Mouse (Mus musculus) layer of hippocampus, adult 8-10 months (tissue): ENCODE data around the gene AI464131. TPM values are rescaled to one million over a fixed set of nuclear protein-coding genes. Genes with fewer than 3 reads are reported as not detected.

ENCODE experiments used
- DNase-seq, 2 experiments: peaks; one replicate each; pipeline ENCODE4 v3.0.0; 2022; ENCODE audit warnings: low spot score in 2 of 2
- total RNA-seq, 4 experiments: library from RNA; stranded (reverse); gene quantifications; 2 replicates each; pipeline ENCODE4 v1.2.4; 2022

AI464131 gene
- total RNA-seq, 4 experiments from 2014 or later: 19.3 to 32.8 (median 26.6) TPM

DNA sequence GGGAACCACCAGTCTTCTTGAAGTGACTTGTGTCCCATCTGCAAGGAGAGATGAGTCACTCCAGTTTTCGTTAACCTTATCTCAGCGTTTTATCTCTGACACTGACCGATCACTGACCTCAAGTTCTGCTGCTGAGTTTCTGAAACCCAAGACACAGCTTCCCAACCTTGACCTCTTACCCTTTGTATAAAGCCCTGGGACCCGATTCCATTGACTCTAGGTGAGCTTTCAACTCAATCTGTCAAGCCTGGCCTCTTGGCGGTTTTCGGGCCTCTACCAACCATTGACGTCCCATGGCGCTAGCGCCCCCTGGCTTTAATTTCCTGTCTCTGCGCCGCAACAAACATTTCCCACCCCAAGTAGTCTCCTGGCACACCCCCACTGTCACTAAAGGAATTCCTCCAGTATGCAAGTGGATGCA, 2.3 kb upstream of the AI464131 start:
- no peak for DNase-seq

DNA sequence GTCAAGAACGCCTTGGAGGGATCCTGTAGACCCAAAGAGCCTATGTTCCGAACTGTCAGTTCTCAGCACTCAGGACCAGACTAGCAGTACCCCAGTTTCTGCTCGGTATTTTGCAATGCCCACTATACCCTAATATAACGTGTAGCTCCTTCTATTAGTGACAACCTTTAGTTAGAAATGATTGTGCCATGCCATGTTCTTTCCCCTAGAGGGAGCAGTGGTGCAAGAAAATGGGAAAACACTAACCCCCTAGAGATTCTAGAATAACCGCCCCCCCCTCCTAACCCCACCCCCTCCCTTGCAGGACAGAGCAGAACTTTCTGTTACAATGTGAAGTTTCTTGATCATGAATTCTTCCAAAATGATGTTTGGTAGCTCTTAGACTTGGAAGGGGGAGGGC, 1.4 kb upstream of the AI464131 start:
- no peak for DNase-seq

DNA sequence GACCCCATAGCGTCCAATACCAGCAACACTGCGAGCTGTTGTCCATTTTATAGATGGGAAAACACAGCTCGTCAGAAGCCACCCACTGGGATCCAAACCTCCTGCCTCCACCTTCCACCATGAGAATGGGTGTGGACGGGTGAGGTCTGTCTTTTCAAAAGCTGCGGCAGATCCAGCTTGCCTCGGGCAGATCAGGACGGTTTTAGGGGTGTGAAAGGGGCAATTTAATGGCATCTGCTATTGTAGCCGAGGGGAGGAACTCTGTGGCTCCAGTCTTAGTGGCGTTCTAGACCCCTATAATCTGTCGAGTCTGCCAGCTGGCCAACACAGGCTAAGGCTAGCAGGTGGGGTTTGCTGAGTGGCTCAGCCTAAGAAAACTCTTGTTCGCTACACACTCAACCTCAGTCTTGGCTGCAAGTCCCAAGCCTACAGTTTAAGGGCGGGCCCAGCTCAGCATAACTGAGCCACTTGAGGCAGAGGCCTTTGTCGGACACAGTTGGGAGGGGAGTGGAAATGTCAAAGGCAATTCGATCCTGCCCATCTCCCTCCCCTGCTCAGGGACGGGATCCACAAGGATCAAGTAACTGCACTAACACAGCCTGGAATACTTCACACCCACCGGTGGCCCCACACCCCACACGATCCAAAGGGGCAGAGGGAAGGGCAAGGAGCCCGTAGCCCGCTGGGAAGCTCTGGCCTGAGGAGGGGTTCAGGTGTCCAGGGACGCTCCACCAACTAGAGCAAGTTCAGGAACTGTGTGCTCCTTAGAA, 520 bp downstream of the AI464131 start:
- DNase-seq: no peak

DNA sequence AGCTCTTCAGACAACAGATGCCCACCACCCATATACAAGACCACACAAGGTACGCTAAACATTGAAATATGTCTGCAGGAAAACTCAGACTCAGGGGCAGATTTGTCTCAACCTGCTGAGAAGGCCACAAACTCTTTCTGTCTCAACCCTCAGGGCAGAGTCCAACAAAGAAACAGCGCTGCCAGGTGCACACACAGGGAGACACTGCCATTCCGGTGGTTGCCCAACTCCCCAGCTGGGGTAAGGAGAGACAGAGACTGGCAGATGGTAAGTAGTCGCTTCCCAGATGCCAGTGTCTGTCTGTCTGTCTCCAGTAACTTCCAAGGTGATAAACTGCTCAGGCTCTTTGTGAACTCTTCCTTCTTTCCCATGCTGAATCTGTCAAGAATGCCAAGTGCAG, 2.1 kb downstream of the AI464131 start:
- DNase-seq: no peak

DNA sequence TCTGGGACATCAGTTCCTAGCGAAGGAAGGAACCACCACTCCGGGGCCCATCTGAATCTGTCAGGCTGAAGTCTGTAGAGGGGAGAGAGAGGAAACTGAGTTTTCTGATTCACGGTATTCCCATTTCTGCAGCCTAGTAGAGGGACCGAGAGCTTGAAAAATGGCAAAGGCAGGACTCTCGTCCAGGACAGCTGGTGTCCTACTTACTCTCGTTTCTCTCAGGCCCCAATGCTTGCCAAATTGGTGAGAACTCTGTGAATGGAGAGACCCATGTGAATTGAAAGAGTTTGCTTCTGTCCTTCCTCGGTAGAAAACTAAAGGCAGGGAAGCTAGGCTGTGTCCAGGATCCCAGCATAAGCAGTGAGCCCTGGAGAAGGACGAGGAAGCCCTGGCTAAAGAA, 3.3 kb downstream of the AI464131 start:
- DNase-seq: no peak

DNA sequence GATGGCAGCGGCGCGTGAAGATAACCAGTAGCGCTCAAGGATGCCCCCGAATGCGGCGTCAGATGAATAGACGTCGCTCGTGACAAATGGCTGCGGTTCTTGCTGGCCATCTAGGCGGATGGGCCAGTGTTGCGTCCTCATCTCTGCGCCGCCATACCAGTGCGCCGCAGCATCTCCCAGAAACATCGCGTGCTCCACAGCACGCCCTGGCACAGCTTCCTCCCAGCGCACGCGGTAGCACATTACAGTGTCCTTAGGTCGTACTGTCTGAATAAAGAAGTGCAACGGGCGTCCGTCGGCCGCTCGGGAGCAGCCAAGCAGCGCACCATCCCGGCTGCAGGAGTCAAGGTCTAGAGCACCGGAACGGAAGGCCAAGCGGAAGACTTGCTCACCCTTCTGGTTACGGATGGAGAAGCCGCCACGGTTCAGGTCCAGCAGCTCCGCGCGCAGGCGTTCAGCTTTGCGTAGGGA, 3.9 kb downstream of the AI464131 start:
- no peak for DNase-seq

DNA sequence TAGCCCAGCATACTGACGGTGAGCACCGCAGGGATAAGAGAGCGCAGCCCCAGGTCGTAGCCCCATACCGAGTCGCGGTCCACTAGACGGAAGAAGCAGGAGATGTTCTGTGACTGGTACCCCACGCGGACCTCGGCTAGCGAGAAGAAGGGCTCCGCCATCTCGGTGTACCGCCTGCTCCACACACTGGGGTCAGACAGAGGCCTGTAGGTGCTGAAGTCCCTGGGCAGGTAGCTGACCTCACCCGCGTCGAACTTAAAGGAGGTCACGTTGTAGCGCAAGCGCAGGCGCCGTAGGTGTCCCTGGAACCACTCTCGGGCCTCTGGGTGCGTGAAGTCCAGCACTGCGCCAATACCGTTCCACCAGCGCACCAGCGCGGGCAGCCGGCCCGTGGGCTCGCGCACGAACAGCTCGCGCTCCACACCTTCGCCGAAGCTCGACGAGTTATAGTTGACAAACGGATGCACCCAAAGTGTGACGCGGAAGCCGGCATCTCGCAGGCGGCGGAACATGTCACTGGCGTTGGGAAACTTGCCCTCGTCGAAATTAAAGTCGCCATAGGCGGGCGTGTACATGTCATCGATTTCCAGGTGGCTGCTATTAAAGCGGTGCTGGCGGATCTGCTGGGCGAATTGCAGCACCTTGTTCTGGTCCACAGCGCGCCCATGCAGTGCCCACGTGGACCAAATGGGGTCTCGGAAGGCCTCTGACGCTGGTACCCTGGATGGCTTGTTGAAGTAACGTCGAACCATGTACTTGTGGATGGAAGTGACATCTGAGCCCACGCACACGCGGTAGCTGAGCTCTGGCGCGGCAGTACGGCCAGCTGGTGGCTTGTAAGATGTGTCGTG, 4.7 kb downstream of the AI464131 start:
- no peak for DNase-seq

DNA sequence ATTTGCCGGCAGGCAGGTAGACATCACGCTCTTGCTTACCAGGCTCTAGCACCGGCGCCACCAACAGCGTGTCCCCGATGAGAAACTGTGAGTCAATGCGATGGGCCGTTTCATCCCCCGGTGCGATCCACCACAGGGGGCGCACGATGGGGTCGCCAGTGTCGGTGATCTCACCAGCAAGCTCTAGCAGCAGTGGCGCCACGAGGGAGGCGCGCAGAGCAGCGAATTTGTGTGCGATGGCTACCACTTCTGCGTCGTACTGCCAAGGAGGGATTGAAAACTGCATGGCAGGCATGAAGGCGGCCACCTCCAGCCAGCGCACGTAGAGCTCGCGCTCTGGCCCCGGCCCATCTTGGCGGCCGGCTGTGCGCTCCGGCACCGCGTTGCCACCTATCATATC, 5.3 kb downstream of the AI464131 start:
- DNase-seq: no peak

DNA sequence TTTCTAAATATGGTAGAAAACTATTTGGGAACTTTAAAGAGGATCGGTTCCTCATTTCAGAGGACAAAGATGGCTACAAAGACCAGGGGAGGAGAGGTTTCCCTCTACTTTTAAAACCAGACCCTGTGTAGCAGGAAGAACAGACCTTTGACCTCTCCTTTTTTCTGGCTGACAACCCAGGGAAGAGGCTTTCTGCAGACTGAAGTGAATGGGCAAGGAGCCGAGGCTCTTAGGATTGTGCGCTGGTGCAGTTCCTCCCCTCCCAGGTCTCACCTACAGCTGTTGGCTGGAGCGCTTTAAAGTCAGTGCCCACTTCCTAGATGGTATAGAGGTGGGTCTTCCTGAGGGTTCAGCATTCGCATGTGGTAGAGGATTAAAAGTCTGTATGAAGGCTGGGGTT, 5.8 kb downstream of the AI464131 start:
- DNase-seq: no peak

DNA sequence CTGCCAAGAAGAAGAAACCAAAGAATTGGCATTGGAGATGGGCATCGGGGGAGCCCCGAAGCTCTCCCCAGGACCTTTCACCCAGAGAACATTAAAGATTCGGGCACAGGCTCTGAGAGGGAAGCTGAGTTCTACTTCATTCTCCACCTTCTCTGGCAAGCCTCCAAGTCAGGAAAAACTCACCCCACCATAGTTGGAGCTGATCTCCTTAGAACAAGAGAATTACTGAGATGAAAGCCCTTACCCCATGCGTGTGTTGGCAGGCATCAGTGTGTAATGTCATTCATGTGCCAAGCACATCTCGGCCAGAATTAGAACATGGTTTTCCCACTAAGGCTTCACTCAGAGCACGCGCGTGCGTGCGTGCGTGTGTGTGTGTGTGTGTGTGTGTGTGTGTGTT, 7.0 kb downstream of the AI464131 start:
- peak; percentile 53 to 66 for DNase-seq

DNA sequence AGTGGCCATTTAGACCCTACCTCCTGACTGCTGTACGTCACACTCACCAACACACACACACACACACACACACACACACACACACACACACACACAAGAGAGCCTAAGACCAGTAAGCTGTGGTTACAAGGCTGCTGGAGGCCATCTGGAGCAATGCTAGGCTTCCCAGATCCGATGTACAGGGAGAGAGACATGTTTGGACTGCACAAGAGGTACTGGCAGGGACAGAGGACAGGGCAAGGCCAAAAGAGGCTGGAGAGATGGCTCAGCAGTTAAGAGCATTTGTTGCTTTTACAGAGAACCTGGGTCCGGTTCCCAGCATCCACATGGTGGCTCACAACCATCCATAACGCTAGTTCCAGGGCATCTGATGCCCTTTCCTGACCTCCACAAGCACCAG, 7.8 kb downstream of the AI464131 start:
- DNase-seq: no peak

DNA sequence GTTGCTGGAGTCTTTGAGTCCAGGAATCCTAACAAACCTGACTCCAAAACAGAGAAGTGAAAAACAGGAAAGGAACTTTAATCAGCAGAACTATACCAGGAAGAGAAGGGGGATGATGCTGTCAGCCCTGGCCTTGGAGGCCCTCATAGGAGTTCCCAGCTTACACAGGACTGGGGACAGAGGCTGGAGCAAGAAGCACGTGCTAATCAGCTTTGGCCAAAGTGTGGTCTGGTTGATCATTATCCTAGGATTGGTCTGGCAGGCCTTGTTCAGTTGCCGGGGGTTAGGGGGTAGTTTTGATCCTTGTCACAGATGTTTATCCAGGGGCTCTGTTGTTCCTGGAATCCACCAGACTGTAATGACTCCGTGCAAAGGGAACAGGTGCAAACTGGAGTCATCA, 8.5 kb downstream of the AI464131 start:
- DNase-seq: no peak

DNA sequence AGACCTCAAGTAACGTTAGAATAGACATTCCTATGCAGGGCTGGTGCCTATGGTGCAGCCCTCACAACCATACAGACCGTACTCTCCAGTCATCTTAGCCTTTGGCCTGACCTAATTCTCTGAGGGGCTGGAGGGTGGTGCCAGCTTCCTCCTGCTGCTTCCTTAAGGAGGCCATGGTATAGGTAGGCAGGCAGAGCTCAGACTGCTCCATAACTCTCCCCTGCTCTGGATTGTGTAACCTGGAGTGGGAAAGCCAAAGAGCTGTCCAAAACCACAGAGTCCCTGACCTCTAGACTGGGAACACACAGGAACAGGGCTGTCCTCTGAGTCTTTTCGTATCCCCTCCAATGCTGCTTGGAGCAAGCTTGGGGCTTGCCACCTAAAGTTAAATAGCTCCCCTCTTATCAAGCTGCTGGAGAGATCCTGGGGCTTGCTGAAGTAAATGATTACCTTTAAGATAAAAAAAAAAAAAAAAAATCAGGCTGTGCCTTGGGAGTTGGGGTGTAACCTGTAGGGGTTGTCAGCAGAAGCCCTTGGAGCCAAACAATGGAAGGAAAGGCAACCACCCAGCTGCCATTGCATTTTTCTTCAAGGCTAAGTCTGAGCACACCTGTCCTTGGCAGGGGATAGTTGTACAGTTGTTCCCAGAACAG, 9.3 kb downstream of the AI464131 start:
- DNase-seq: no peak

DNA sequence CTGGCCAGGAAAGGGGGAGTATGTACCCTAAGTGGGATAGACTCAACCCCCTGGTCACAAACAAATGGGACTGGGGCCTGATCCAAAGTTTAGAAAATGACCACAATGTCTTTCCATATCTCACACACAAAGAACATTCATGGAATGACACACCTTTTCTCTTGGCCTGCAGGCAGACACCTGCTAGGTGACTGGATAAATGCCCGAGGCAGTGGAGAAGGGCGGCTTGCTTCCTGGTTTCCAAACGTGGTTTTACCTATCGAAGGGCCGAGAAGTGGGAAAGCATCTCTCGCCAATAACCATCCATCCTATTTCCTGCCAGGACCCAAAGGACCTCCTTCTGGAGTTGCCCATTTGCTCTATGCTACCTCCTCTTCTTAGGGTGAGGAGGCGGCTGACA, 9.9 kb downstream of the AI464131 start:
- no peak for DNase-seq

DNA sequence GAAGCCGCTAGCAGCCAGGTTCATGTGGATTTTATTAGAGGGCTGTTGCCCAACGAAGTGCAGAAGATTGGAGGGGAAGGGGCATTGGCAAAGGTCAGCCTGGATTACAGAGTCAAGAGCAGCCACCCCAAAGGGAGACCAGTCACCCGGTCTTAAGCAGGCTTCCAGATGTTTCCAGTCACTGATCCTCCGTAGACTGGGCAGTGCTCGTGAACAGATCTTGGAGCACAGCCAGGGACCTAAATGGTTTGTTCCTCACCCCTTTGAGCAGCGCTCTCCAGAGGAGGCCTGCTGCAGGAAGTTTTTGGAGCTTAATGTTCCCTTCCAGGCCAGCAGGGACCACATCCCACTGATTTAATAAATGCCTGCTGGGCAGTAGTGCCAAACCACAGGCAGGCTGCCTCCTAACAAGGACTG, 21.3 kb downstream of the AI464131 start:
- peak in 1 of 2 experiments; percentile 39 for DNase-seq

DNA sequence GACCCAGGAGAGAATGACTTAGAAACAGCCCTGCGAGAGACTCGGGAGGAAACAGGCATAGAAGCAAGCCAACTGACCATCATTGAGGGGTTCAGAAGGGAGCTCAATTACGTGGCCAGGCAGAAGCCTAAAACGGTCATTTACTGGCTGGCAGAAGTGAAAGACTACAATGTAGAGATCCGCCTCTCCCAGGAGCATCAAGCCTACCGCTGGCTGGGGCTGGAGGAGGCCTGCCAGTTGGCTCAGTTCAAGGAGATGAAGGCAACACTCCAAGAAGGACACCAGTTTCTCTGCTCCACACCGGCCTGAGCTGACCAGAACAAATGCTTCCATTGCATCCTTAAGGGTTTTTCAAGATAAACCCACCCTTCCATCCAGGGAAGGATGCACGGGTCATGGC, 22.6 kb downstream of the AI464131 start:
- DNase-seq: no peak

DNA sequence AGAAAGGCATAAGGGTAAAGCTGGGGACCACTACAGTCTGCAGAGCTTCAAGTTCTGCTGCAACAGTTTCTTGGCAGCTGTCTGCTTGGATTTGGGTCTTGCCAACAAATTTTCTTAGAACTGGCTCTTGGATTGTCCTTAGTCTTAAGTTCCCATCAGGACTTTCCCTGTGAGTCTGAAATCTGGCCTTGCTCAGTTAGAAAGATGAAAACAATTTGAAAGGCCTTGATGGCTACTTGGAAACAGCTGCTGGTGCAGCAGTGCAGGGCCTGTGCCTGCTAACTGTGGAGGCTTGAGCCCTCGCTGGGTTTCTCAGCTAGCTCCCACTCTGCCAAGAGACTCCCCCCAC, 23.4 kb downstream of the AI464131 start:
- DNase-seq: no peak

DNA sequence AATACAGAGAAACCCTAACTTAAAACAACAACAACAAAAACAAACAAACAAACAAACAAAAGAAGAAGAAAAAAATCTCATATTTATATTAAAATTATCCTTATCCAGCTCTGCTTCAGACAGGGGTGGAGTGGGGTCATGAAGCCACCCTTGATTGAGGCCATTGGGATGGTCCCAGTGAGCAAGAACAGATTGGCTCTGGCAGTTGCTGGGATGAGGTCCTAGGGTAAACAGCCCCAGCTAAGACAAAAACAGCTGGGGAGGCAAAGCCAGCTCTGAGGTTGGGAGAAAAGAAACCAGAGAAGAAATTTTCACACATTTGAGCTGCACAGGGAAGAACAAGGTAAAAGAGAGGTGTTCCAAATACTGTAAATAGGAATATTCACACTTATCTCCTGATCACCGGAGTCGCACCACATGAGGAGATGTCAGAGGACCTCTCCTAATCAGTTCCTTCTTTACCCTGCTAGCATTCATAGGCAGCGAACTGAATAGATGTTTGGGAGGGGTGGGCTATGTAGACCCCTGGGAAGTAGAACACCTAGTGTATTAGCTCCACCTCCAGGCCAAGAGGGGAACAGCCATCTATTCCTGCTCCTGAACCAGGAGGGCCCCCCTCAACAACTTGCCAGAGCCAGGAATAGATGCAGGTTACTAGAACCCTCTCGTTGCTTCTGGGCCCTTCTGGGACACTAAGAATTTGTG, 24.0 kb downstream of the AI464131 start:
- DNase-seq: no peak

DNA sequence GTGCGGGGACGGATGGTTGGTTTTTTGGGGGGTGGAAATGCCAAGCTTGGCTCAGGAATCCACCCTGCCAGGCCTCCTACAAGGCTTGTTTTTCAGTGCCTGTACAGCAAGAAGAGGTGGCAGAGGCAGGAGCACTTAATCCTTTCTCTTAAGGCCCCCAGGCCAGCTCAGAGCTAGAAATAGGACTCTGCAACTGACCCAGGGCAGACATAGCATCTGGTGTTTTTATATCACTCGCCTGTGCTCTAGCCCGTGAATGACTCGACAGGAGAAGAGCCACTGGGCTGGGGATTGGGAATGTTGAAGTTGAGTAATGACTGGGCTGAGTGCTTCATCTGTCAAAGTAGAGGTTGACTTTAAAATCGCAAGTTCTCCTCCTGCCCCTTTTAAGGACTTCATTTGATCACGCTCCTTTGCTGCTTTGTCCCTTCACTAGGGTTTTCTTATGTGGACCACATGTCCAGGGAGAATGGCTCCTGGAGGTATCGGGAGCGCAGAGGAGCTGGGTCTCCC, 25.2 kb downstream of the AI464131 start:
- no peak for DNase-seq

DNA sequence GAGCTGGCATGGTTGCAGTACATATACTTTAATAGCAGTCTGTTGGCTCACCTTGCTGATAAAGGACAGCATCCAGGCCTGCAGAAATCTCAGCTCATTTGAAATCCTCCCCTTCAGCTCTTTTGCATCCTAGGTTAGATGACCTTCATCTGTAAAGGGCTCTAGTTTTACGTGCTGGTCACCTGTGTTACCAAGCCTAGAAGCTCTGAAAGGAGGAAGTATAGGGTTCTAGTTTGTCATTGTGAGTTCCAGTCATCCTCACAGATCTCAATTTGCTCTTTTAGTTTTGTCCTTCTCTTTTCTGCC, 31.5 kb downstream of the AI464131 start:
- no peak for DNase-seq

DNA sequence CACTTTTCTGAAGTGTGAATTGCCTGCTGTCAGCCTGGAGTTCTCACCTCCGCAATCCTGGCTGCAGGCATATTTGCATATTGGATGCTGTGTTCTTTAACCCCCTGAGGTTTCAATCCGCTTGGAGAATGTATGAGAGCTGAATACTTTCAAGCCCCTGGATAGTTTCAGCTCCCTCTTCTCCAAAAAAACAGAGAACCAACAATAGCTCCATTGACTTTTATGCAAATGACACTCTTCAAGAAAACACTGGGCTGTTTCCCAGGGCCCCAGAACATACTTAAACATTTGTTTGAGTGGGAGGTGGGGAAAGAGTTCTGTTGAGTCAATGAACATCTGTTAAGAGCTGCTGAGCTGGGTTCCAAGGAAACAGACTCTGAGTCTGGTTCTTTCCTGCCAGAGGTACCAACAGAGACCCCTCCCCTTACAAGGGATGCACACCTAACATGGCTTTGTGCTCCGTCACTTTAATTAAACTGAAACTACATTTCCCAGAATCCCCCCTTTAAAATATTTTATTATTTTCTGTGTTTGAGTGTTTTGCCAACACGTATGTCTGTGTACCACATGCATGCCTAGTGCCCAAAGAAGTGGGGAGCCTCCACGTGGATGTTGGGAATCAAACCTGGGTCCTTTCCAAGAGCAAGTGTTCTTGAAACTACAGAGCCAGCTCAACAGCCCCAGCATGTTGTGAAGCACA, 32.0 kb downstream of the AI464131 start:
- peak; percentile 55 to 59 for DNase-seq
